Mouse (Mus musculus): ENCODE results near the gene Triobp.
A peak's percentile ranks its signal among the peaks of the same experiment; 100 is the strongest.

The Triobp gene

DNA sequence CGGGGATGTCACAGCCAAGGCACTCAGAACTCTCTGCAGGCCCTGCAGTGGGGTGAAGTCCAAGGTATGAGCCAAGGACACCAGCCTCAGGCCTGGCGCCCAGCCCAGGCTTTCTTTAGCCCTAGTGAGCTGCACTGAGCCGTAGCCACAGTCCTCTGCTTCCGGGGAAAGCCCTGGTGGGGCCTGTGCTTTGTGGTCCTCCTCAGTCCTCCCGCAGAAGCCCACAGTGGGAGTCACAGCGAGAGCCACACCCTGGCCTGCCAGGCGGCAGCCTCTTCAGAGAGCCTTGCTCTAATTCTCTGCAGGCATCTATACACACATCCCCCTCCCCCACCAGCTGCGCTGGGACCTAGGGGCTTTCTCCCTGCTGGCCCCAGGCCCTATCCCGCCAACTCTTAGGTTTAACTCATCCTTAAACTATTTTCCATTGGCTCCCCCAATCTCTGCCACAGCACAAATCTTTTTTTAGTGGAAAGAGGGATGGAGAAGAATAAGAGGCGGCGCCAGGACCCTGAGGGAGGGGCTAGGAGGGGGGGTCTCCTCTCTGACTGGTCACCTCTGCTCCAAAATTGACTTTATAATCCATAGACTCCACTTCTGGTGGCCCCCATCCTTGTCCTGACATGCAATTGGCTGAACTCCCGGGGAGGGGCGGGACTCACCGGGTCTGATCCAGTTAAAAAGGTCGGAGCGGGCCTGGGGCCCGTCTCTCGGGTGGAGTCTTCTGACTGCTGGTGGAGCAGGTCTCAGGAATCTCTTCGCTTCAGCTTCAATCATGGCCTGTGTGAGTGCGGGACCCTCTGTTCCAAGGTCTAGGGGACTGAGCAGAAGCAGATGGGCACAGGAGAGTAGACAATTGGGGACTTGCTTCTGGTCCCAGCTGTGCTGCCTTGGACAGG, 21.3 kb upstream of the Triobp start, which contains the start of gene Lgals1:
Lgals1 (plus strand) TSS at position 705 of the 899 bp plus-strand sequence.
- no peak for DNase-seq (ENCODE audit: low read depth, low spot score)

DNA sequence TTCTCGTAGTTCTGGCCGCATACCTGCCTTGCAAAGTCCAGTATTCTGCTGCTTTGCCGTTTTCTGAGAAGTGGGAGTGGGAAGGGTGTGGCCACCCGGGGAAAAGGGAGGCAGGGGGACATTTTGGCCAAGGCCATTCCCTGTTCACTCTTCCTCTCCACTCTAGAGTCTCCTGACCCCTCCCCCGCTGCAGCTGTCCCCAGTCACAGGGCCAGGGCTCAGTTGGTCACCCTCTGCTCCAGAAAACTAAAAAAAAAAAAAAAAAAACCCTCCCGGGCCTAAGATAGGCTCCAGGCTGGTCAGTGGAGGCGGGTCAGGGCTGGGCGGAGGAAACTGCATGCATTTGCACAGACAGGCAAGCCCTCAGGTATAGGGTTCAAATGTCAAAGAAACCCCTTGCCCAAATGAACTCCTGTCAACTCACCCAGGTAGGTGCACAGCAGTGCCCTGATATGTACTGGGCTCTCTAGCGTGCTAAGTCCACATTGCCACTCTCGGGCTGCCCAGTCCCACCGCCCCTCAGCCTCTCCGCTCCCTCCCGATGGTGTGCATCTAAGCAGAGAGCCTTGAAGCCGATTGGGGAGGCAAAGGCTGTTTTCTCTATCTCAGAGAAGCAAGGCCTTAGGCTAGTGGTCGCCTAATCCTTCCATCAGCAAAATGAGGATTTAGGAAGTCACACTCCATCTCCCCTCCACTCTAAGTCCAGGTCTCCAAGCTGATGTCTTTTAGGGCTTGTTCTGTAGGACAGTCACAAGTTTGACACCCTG, 20.3 kb upstream of the Triobp start:
- no peak for DNase-seq (ENCODE audit: low read depth, low spot score)

DNA sequence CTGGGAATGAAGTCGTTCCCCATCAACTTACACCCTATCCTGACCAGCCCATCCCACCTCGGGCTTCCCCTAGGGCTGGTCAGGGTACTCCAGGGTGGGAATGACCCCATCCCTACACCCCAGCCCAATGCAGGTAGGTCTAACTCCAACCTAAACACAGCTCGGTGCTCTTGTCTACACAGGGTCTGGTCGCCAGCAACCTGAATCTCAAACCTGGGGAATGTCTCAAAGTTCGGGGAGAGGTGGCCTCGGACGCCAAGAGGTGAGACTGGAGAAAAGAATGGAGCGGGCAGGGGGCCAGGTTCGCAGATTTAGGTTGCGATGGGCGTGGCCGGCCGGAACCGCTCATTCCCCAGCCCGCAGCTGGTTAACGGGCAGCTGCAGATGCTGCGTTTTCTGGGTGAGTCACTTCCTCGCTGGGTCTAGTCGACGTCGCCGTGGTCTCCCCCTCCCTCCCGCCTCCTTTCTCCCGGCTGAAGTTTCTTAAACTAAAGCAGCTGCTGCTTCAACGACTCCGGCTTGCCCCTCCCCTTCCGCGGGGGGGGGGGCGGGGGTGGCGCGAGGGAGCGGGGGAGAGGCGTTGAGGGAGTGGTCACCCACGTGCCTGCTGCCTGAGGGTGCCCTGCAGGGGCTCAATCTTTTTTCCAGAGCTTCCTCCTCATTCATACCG, 19.6 kb upstream of the Triobp start:
- no peak for DNase-seq (ENCODE audit: low read depth, low spot score)

DNA sequence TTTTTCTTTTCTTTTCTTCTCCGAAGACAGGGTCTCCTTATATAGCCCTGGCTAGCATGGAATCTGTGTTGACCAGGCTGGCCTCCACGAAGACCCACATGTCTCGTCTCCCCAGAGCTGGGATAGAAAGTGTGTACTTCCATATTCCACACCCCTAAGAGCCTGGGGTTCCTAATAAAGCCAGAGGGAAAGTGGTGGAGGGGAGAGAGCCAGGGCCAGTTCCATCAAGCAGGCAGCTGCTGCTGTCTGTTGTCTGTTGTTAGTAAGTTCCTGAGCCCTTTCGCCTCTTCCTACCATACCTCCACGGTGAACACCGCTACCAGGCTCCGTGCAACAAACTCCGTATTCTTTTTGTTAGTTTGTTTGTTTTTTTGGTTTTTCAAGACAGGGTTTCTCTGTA, 19.0 kb upstream of the Triobp start:
- no peak for DNase-seq (ENCODE audit: low read depth, low spot score)

DNA sequence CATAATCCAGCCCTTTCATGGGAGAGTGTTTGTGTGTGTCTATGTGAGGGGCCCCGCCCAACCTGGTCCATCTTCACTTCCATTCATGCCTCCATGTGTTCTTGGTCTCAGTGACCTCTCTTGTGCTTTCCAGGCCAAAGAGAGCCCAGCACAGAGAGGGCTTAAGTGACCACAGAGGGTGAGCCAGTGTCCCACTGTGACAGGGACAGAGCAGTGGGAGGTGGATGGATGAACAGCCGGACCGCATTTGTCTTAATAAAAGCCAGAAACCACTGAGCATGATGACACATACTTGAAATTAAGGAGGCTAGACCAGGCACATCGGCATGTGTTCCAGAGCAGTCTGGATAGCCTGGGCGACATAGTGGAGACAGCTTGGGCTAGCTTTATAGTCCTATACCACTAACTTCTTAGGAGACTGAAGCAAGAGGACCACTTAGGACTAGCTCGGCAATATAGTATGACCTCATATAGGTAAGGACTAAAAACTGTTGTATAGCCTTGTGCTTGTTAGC, 17.3 kb upstream of the Triobp start:
- DNase-seq (ENCODE audit: low read depth, low spot score) = no peak

DNA sequence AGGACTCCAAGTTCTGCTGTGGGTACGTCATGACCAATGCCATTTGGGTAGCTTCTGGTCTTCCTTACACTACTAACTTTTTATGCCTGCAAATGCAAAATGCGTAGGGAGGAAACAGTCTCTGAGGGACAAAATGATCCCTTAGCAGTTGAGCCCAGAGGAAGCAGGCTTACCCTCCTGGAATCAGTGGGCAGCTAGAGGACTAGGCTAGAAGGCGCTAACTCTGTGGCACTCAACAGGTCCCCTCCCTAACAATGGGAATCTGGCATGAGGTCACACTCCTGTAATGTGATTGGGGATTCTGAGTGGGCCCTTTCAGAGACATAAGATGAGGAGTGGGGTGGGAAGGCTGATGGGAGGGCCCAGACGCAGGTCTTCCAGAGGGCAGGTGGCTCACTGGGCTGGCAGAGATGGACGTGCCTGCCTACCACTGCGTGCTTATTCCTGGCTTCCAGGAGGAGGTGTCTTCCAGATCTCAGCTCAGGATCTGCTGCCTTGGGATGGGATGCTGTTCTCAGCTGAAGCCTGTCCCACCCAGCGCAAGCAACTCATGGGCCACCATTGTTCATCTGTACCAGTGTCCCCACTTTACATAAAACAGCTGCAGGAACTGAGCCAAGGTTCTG, 16.6 kb upstream of the Triobp start:
- DNase-seq (ENCODE audit: low read depth, low spot score) = no peak

DNA sequence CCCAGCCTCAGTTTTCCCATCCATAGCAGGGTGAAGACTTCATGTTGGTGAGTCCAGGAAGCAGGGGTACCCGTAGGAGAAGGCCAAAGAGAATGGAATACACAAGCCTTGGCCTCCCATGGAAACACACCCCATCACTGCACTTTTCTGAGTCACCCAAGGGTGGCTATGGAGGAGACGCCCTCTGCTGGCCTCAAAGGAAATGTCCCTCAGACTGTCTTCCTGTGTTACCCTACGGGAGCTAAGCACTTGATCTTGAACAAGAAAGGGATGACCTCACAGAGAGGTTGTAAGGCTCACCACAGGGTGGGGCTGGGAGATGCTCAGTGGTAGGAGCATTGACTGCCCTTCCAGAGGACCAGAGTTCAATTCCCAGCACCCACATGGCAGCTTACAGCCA, 15.9 kb upstream of the Triobp start:
- DNase-seq (ENCODE audit: low read depth, low spot score) = no peak

DNA sequence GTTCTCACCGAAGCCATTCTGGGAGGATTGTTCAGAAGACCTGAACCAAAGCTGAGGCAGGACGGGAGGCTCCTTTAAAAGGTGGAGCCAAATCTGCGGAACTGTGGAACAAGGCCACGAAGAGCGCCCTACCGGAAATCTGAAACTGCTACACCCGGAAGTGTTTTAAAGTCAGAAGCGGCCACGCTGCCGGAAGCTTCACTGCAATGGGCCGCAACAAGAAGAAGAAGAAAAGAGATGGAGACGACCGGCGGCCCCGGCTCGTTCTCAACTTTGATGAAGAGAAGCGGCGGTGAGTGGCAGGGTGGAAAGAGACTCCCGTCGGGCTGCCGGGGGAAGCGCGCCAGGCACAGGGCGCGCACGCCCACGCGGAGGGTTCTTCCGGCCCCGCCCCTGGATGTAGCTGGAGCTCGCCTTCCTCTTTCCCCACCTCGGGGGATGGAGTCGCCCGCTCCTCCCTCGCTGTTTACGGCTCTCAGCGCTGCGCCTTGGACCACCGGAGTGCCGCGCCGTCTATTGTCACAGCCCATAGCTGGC, 12.7 kb upstream of the Triobp start, which contains the start of gene Nol12:
Nol12 (plus strand) TSS at position 150 of the 537 bp plus-strand sequence.
- peak; percentile 83 for DNase-seq (ENCODE audit: low read depth, low spot score)

DNA sequence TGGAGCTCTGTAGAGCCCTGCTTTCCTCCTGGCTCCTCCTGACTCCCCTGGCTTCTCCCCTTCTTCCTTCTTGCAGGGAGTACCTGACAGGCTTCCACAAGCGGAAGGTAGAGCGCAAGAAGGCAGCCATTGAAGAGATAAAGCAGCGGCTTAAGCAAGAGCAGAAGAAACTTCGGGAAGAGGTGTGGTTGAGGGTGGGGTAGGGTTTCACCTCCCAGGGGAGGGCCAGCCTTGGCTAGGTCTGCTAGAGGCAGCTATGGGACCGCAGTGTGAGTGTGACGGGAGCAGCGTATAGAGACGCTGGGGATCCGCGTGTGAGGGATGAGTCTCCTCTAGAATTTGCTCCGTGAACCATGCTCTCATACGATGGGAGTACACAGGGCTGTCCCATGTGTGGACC, 11.1 kb upstream of the Triobp start:
- DNase-seq (ENCODE audit: low read depth, low spot score) = no peak

DNA sequence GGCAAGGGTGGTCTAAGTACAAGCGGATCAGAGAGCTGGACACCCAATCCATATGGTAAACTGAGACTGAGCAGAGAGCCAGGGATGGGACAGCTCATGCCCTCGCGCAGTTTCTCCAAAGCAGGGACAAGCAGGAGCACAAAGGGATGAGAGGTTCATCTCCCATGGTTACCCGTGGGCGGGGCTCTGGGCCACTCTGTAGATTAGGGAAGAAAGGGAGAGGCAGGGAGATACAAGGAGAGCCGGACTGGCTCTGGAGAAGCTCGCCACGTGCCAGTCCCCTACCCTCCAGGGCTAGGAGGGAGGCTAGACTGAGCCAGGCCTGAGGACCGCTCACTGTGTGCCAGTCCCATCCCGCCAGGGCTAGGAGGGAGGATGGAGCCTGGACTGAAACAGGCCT, 10.2 kb upstream of the Triobp start:
- DNase-seq (ENCODE audit: low read depth, low spot score) = no peak

DNA sequence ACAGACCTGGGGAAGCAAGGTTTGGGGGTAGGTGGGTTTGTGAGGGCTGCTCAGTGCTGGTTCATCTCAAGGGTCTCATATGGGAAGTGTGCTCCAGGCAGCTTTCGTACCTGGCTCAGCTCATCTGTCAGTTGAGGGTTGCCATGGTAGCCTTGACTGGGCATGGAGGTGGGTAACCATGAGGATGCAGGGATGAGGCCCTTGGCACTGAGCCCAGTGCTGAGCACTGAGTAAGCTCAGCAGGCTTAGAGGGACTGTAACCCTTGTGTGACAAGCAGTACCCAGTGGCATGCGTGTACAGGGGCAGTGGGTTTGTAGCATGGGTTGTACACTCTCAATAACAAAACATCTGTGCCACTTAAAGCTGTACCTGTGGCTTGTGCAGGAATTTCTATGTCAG, 9.6 kb upstream of the Triobp start:
- DNase-seq (ENCODE audit: low read depth, low spot score) = no peak

DNA sequence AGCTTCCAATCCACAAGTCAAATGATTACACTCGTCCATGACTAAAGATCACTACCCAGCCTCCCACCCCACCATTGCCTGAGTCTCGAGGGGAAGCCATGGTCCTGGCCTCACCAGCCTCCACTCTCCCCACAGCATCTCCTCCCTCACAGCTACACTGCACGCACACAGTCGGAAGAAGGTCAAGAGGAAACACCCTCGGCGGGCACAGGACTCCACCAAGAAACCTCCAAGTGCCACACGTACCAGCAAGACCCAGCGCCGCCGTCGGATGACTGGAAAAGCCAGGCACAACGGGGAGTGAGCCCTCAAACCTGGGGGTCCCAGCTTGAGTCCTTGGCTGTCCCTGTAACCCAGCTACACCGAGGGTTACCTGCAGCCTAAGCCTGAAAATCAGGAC, 7.2 kb upstream of the Triobp start:
- DNase-seq (ENCODE audit: low read depth, low spot score) = no peak

DNA sequence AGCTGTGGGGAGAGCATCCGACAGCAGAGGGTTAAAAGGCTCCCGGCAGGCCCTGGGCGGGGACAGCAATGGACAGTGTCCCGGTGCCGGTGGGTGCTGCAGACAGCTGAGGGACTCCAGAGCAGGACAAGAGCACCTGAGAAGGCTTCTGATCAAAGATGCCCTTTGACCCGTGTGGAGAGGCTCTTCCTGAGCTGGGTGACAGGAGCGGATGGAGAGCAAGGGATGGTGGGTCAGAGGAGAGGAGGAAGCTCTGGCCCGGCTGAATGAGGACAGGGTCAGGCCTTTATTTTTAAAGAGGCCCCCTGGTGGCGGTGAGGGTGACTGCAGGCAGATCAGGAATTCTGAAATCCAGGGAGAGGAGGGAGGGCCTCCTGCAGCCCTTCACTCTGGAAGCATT, 4.9 kb upstream of the Triobp start:
- DNase-seq (ENCODE audit: low read depth, low spot score) = no peak

DNA sequence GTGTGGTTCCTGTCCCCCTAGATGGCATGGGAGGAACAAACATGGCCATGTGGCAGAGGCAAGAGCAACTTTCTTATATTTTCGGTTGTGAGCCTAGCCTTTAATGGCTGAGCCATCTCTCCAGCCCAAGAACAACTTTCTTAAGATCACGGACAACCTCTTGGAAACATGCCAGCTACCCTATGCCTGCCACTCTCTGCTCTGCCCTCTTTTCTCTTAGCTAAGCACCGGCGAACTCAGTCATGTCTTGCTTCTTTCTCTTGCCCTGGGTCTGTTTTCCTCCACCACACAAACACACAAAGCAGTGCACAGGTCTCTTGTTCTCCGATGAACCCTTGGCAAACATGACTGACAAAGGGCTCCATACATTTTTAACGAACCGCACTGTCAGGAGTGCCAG, 1.3 kb upstream of the Triobp start:
- no peak for DNase-seq (ENCODE audit: low read depth, low spot score)

DNA sequence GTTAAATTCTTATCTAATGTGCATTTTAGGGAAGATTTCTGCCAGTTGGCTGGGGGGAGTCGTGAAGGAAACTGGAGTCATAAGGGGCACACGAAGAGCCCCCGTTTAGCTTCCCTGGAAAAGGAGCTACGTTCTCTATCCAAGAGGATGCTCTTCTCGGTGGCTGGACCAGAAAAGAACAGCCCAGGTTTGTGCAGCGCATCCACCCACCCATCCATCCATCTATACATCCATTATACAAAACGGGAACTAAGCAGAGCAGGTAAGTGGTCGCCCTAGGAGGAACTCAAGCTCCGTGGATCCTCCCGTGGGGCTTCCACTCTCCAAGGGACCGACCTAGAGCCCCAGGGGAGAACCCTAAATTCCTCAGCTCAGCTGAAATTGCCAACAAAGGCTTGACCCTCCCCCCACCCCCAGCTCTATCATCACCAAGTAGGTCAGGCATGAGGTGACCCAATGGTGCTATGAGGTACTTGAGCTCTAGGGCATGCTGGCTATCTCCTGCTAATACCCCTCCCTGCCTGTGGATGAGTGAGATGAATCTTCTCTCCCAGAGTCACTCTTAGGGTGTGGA, 715 bp downstream of the Triobp start:
- DNase-seq (ENCODE audit: low read depth, low spot score) = no peak

DNA sequence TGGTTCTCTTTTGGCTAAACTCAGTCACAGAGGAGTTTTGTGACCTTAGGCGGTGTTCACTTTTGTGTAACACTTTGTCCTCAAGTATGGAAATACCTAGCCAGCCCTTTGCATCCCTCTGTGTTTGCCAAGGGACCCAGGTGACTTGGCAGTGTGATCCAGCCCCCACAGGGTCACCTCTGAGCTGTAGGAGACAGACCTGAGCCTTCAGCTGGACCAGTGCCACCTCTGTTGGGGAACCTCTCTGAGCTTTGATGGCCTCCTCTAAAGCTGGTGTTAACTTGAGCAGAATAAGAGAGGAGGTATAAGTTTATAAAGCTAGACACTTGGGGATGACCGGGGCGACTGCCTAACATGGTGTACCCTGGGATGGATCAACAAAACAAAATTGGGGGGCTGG, 1.4 kb downstream of the Triobp start:
- DNase-seq (ENCODE audit: low read depth, low spot score) = no peak

DNA sequence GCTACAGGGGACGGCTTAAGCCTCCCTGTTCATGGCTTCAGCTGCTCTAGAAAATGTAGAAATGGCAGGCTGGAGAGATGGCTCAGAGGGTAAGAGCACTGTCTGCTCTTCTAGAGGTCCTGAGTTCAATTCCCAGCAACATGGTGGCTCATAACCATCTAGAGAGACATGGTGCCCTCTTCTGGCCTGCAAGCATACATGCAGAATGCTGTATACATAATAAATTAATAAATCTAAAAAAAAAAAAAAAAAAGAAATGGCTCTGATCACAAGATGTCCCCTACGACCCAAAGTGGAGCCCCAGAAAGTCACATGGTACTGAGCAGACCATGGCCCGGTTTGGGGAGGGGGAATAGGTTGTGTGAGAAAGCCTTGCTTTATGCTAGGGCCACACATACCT, 8.1 kb downstream of the Triobp start:
- DNase-seq (ENCODE audit: low read depth, low spot score) = no peak

DNA sequence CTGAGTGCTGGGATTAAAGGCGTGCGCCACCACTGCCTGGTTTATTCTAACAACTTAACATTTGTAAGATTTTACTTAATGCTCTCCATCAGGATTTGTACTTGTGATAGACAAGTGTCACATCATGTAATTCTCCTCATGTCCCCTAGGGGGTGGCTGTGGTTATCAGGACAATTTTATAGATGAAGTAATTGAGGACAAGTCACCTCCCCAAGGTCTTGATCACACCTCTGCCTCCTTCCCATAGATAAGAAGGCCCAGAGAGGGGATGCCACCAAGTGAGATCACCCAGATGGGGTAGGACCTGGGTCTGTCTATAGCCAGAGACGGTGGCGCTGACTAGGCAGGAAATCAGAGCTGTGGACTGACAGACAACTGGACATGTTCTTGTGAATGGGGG, 8.8 kb downstream of the Triobp start:
- no peak for DNase-seq (ENCODE audit: low read depth, low spot score)

DNA sequence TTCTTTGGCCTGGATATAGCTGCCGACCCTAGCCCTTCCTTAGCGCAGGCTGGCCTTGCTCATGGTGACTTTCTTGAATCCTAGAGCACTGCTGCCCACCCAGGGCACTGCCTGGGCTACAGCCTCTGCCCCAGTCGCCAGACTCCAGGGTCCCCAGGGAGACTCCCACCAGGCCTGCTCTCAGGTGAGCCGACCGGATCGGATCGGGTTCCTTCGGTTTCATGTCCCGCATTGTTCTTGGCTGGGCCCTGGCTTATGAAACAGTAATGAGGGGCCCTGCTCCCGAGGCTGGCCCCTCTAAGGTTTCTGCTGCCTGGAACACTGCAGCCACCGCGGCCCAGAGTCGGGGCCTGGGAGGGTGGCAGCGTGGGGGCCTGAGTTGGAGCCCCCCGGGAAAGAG, 9.5 kb downstream of the Triobp start:
- no peak for DNase-seq (ENCODE audit: low read depth, low spot score)

DNA sequence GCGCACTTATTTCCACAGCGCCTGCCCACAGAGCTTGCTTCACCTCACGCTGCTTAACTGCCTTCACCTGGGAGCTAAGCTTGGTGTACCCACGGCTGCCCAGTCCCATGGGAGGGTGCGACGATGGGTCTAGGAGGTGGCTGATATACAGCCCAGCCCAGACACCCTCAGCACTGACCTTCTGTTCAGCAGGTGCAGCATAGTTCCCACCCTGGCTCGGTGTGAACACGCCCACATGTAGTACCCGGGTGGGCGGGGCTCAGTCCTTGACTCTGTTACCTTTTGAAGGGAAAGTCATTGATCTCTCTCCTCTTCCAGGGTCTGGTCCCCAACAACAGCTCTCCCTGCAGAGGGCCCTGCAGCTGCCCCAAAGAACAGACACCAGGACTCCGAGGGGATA, 12.0 kb downstream of the Triobp start:
- no peak for DNase-seq (ENCODE audit: low read depth, low spot score)

DNA sequence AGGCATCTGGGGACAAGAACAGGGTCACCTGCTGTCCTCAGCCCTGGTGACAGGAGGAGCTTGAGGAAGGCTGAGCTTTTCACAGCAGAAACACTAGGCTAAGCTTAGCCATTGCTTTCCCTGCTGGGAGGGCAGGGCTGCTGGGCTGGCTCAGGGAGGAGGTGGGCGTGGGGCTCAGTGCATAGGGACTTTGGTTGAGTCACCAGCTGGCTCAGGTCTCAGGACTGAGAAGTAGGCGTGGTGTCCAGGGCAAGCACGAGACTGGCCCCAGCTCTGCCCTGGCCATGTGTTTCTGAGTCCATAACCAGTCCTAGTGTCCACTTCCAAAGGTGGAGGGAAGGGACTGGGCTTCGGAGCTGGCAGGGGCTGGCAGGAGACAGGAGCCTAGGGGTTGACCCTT, 12.6 kb downstream of the Triobp start:
- no peak for DNase-seq (ENCODE audit: low read depth, low spot score)

Data from brain, embryonic 18.5 days (tissue).